Mouse (Mus musculus) testis, adult 2 months (tissue): ENCODE measurements around the gene Olfr112.
"Not testable (repeated sequence)": the region's sequence is repeated elsewhere in the genome, so short reads cannot be mapped to it uniquely, and the experiment has no call there.

ENCODE experiments used
- CTCF ChIP-seq: fragments of 200-500 bp; IDR thresholded peaks from 2 replicates; pipeline ENCODE4 v1.5.1; 2012; ENCODE audit warnings: low read depth, mild to moderate bottlenecking, inconsistent platforms, low read length, moderate library complexity; ENCODE audit not compliant: control insufficient read depth, insufficient read depth, insufficient replicate concordance
- POLR2A ChIP-seq: fragments of 200-500 bp; IDR thresholded peaks from 2 replicates; pipeline ENCODE4 v1.6.1; 2012; ENCODE audit warnings: low read depth, mild to moderate bottlenecking, inconsistent platforms, low read length, moderate library complexity; ENCODE audit not compliant: control insufficient read depth

DNA sequence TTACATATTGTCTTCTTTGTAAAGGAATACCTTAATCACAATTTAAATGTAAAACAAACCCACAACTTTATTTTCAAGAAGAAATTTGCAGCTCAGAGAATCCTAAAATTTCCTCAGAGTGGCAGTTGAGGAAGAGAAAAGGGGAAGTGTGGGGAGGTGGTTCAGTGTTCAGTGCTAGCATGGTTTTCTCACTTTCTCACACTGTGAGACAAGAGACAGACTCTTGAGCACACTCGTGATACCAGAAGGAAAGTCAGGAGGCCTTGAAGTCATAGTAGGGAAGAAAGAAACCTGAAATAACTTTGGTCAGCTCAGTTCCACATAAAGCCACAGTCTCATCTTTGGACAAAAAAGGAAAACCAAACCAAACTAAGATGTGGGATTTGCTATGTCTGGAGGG, 43.8 kb downstream of the Olfr112 start:
- TF ChIP-seq POLR2A, CTCF: not testable (repeated sequence)
